Mouse (Mus musculus): ENCODE results near the gene Alg14.
A peak's percentile ranks its signal among the peaks of the same experiment; 100 is the strongest.

The Alg14 gene

DNA sequence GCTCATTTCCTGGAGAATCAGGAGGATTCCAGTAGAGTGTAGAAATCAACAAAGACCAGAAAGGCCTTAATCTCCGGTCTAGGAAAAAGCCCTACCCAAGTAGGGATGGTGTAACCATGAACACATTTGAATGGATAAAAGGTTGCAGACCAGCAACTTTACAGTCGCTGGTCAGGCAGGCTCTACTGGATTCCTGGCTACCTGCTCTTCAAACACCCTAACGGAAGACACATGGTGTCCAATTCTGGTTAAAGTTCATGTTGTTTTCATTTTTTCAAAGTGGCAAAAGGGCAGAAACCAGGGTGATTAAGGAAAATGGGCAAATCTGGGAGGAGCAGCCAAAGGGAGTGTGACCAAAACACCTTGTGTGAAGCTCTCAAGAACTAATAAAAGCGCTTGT lies 14.6 kb upstream of the Alg14 start:
- DNase-seq (ENCODE audit: low read depth in 2 of 2, low spot score in 2 of 2): no peak

DNA sequence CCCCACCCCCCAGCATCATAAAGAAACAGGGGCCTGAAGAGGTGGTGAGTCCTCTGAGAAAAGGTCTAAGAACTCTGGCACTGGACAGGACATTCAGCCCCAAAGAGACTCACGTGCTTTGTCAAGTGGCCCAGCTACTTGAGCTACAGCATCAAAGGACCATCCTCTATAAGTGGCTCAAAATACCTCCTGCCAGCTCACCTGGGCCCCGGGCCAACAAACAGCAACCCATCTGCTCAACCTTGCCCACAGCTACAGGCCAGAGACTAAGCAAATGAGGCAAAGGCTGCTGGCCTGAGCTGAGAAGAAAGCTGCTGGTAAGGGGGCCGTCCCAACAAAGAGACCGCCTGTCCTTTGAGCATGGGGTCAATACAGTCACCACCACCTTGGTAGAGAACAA lies 14.0 kb upstream of the Alg14 start:
- no peak for DNase-seq (ENCODE audit: low read depth in 2 of 2, low spot score in 2 of 2)

DNA sequence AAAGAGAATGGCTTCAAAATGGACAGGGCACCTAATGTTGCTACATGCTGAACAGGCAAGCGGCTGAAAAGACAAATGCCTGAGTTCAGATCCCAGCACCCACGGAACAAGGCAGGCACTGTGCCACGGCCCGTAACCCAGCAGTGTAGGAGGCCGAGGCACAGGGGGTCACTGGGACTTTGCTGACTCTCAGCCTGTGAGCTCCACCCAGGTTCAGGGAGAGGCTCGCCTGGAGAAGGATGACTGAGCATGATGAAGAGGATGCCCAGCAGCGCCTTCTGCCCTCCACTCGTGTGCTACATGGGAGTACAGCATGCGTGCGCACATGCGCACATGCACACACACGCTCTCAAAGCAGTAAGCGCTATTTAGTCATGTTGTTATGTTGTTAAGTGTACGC lies 11.9 kb upstream of the Alg14 start:
- DNase-seq (ENCODE audit: low read depth in 2 of 2, low spot score in 2 of 2): no peak

DNA sequence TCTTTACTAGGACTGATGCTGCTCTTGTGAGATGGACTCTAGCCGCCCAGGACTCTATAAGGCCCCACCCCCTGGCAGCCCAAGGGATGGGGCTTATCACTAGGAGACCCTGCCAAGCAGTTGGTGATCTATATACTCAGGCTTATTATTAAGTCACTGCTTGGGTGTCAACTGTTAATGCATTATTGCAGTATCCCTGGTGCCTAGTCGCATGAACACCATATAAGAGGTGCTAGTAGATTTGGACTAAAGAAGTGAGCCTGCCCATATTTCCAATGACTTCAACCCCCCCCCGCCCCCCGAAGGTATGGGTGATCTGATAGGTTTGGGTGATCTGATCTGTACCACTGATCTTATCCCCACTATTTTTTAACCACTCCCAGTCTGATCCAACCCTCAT lies 8.6 kb upstream of the Alg14 start, which contains the start of gene Tmem56:
Gene Tmem56, minus strand, starts transcription at position 101 of the 400 bp plus-strand sequence.
- DNase-seq (ENCODE audit: low read depth in 2 of 2, low spot score in 2 of 2): no peak

DNA sequence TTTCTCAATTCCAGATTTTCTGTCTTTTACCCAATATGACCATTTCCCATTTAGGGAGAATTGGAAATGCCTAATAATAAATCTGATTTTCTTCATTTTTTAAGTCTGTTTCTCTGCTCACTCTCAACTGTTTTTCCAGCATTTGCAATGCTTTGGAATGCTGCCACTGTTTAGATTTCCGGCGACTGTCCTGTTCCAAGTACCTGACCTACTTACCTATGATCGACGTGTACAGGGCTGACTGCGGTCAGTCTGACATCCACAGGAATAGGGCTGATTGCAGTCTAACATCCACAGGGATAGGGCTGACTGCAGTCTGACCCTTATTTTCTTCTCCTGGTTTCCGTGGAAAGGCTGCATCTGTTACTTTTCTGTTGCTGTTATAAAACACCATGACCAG lies 6.4 kb upstream of the Alg14 start:
- no peak for DNase-seq (ENCODE audit: low read depth in 2 of 2, low spot score in 2 of 2)

GRCm38 (mm10) chr3:121287151-121287550 lies 4.4 kb upstream of the Alg14 start:
- no peak for DNase-seq (ENCODE audit: low read depth in 2 of 2, low spot score in 2 of 2)

GRCm38 (mm10) chr3:121290681-121291080 lies 892 bp upstream of the Alg14 start:
- no peak for DNase-seq (ENCODE audit: low read depth in 2 of 2, low spot score in 2 of 2)

DNA sequence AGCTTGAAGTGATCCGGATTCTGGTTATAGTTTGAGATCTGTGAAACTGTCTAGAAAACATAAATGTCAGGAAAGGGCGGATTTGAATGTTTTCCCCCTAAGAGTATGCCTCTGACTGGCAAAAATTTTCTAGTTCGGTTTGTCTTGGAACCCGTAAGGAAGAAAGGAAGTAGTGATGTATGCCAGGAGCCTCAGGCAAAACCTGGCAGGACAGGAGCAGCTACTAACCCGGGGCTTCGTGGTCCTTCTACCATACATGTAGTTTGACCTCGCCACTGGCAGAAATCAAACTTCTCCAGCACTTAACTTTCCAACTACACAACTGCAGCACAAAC lies 381 bp upstream of the Alg14 start:
- no peak for DNase-seq (ENCODE audit: low read depth in 2 of 2, low spot score in 2 of 2)

GRCm38 (mm10) chr3:121294200-121294599 lies 2.6 kb downstream of the Alg14 start:
- no peak for DNase-seq (ENCODE audit: low read depth in 2 of 2, low spot score in 2 of 2)

DNA sequence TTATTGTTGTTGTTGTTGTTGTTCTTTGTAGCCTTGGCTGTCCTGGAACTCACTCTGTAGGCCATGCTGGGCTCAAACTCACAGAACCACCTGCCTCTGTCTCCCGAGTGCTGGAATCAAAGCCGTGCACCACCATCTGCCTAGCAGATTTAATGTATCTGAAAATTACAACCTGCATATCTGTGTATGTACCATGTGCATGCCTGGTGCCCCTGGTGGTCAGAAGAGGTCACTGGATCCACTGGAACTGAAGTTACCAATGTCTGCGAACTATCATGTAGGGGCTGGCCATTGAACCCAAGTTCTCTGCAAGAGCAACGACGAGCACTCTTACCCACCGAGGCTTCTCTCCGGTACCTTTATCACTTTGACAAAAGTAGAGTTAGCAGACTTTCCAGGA lies 15.1 kb downstream of the Alg14 start:
- peak in 1 of 2 experiments; percentile 21 for DNase-seq (ENCODE audit: low read depth in 2 of 2, low spot score in 2 of 2)

- peak; percentile 61 to 65 for DNase-seq (ENCODE audit: low read depth in 2 of 2, low spot score in 2 of 2)
These were observed 16.1 kb downstream of the Alg14 start for GRCm38 (mm10) chr3:121307532-121308234.

DNA sequence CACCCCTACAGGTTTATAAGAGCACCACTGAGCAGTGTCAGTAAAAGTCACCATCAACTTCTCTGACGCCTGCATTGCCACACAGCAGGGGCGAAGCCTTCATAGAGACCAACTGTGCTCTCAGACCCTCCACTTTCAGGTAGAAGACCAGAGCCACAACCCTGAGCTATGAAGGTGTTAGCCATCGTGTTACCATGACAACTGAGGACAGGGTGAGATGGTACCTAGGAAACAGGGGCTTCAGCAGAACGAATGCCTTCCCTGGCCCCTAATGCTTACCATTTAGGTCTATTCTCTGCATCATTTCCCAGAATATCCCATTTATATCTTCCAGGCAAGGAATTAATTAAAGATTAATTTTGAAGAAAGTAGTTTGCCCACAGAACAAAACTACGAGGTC lies 17.4 kb downstream of the Alg14 start:
- no peak for DNase-seq (ENCODE audit: low read depth in 2 of 2, low spot score in 2 of 2)

DNA sequence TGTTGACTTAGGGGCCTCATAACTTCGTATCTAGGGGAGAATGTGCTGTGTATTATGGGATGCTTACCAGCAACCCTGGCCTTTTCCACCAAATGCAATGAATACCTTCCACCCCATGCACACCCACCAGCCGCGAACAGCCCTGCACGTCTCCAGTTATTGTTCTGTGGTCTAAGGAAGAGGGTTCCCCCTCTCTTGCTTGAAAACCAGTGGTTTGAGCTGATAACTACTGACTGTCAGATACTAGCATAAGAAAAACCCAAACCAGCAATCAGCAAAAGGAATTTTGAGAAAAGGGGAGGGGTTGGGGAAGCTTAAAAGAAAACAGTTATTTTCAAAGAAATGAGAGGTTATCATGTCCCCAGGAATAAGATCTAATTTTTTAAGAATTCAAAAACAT lies 17.9 kb downstream of the Alg14 start:
- DNase-seq (ENCODE audit: low read depth in 2 of 2, low spot score in 2 of 2): no peak

DNA sequence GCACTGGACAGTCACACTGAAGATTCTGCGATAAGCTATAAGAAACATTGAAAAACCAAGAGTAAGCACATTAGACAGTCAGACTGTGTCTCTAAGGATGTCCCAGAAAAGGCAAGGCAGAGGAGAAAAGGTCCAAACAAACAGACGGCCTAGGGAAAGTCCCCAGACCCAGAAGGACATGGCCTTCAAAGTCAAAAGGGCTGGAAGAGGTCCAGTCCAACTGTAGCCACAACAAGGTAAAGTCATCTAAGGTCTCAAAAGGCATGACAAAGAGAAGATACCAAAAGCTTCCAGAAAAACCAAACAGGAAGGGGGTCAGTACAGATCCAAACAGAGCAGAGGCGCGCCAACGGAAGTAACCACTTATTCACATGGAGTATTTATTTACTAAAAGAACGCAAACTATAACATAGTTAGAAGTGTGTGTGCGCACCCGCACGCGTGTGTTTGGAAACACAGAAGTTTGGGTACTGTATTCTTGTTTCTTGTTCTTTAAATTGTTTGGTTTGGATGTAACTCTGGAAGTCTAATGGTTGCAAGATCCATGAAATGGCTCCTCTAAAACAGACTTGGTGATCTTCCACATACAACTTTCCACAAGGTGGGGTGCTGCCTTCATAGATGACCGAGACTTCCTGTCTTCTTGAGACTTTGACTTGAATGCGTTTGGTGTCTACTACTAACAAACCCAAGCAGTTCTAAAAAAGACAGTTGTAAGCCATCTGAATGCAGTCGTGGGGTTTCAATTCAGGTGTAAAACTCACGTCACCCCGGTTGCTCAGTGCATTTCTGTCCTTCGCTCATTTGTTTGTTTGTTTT lies 18.5 kb downstream of the Alg14 start:
- DNase-seq (ENCODE audit: low read depth in 2 of 2, low spot score in 2 of 2): no peak

- no peak for DNase-seq (ENCODE audit: low read depth in 2 of 2, low spot score in 2 of 2)
These were observed 20.9 kb downstream of the Alg14 start for GRCm38 (mm10) chr3:121312426-121312825.

- no peak for DNase-seq (ENCODE audit: low read depth in 2 of 2, low spot score in 2 of 2)
These were observed 21.4 kb downstream of the Alg14 start for GRCm38 (mm10) chr3:121312979-121313378.

DNA sequence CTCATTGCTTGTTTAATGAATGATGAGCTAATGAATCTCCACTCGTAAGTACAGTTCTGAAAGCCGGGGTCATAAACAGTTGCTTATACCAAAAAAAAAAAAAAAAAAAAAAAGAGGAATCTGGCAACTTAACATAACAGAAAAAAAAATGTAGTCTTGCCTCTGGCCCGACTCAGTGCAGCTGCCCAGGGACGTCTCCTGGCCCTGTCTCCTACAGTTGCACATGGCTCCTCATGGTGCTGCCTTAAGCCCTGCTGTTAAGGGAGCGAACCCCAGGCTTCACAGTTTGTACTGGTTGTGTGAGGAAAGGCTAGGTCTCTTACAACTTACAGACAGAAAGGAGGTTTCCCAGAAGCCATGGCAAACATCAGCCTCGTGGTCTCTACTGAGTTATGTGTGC lies 22.6 kb downstream of the Alg14 start:
- no peak for DNase-seq (ENCODE audit: low read depth in 2 of 2, low spot score in 2 of 2)

DNA sequence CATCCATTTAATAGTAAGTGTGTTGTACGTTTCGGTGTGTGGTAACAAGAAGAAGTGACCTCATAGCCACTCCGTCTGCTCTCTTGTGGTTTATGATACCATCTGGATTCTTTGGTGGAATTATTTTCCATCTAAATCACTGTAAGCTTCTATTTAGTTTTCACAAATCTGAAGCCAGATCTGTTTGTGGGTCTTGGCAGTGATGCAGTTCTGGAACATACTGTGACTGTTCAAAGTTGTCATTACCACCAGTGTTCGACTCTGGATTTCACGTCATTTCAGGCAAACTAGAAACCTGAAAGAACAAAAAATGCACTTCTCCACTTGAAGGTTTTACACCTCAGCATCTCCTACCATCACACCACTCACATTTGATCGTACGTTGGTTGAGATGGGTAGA lies 23.9 kb downstream of the Alg14 start:
- no peak for DNase-seq (ENCODE audit: low read depth in 2 of 2, low spot score in 2 of 2)

- no peak for DNase-seq (ENCODE audit: low read depth in 2 of 2, low spot score in 2 of 2)
These were observed 28.3 kb downstream of the Alg14 start for GRCm38 (mm10) chr3:121319906-121320305.

- DNase-seq (ENCODE audit: low read depth in 2 of 2, low spot score in 2 of 2): no peak
These were observed 29.3 kb downstream of the Alg14 start for GRCm38 (mm10) chr3:121320896-121321295.

DNA sequence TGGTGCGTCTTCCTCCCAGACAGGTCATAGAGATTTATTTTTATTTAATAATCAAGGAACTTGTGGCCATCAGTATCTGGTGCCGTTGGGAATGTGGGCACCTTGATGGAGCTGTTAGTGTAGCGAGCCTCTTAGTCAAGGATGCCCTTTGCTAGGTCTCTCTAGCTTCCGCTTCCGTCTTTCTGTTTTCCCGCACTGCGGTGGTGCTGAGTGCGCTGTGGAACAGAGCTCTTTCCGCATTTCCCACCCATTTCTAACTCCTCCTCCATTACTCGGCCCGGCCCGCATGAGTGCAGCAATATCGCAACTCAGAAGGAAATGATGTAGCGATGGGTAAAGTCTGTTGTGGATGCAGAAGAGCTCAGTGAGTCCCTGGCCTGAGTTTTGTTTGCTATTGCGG lies 31.8 kb downstream of the Alg14 start:
- DNase-seq (ENCODE audit: low read depth in 2 of 2, low spot score in 2 of 2): no peak

DNA sequence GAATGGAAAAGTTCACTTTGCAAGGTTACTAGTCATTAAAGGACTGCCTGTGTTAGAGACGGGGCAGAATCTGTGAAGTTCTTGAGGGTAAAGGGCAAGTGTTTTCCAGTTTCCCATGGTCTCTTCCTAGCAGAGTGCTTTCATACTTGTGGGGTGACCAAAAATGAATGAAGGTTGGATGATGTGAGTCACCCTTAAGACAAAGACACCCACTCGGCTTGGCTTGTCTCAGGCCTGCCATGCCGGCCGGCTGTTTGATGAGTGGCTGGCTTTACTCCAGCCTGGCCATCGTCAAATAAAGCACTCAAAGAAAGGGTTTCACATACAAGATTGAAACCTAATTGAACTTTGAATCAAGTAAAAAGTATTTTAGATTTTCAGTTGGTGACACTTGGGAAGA lies 35.8 kb downstream of the Alg14 start:
- no peak for DNase-seq (ENCODE audit: low read depth in 2 of 2, low spot score in 2 of 2)

- DNase-seq (ENCODE audit: low read depth in 2 of 2, low spot score in 2 of 2): no peak
These were observed 38.1 kb downstream of the Alg14 start for GRCm38 (mm10) chr3:121329647-121330046.
